Mouse (Mus musculus): ENCODE measurements around the gene Cadm1. TPM values are rescaled to one million over a fixed set of nuclear protein-coding genes. Genes with fewer than 3 reads are reported as not detected.

Gene Cadm1
- polyA plus RNA-seq, 1 experiment from 2014 or later = 20.9 TPM

GRCm38 (mm10) chr9:47906521-47906920 lies 376.5 kb downstream of the Cadm1 start:
- no peak for ATAC-seq
- Histone ChIP-seq H3K9ac (ENCODE audit: low read depth, low read length) (no peak overlapping the region), H3K4me3 (ENCODE audit: low read depth, low read length) (no peak overlapping the region), H3K9me3 (ENCODE audit: control insufficient read depth) (no peaks in the 10 kb centered on the region), H3K4me1 (replicated peaks; ENCODE audit: control insufficient read depth, insufficient read depth, low read length) (no peaks in the 10 kb centered on the region), H3K27me3 (replicated peaks; ENCODE audit: control insufficient read depth, insufficient read depth, low read length) (no peaks in the 10 kb centered on the region), H3K36me3 (ENCODE audit: control insufficient read depth, insufficient read depth) (no peaks in the 10 kb centered on the region), H3K4me2 (replicated peaks; ENCODE audit: low read depth) (no peak overlapping the region), H3K27ac (ENCODE audit: low read depth, low read length) (no peak overlapping the region)
- WGBS = 39% methylated on average over 6 of the region's 6 CpGs
- TF ChIP-seq CTCF (IDR thresholded peaks at IDR 0.05; ENCODE audit: low read depth) = peak; percentile 39
